ENCODE assay signal across 8 mouse cellular contexts in the genomic region with DNA sequence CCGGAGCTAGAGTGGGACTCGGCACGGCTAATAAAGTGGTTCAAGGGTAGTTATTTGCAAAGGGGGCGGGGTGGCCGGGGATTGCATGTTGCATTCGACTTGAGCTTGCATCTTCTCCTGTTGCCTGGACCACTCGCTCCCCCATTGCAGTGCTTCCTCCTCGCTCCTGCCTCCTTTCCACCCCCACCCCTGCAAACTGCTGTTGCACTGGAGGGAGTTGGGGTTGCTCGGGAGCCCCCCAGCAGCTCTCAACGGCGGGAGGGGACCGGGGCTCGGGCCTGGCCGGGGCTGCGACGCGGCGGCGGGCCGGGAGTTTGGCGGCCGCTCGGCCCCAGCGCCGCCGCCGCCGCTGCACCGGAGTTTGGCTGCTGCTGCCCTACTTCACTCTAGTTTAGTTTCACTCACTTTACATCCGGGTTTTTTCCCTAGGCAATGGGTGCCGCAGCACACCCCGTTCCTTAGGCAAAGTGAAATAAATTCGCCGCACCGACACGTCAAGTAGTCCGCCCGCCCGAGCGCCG.
A peak's percentile ranks its signal among the peaks of the same experiment; 100 is the strongest.
DNase-seq lines count a peak whose midpoint lies in the region; ATAC-seq lines count a peak whose summit lies in the region.

No protein-coding gene starts in this region.

- H3K4me1 ChIP-seq in hindbrain, embryonic 12.5 days: peaks cover 26% of the 10 kb centered on the region

- no peaks in the 10 kb centered on the region for H3K9me3 ChIP-seq in hindbrain, embryonic 12.5 days (replicated peaks)

- peak; percentile 90 for DNase-seq in NIH3T3 (ENCODE audit: low read depth)
- peak; percentile 87 for DNase-seq in cerebellum, adult 9-11 months
- peak; percentile 73 to 78 for DNase-seq in frontal cortex, postnatal 10 days (ENCODE audit: low spot score in 2 of 2)
- peak; percentile 83 to 88 for DNase-seq in layer of hippocampus, postnatal 14 days (ENCODE audit: low spot score in 2 of 2)
- peak; percentile 86 for DNase-seq in lung, postnatal 10 days
- DNase-seq in ovary, postnatal 14 days (ENCODE audit: low spot score): peak; percentile 66
- DNase-seq in thymus, postnatal 10 days (ENCODE audit: low spot score in 2 of 2): peak; percentile 78 to 84

- peak; percentile 76 for ATAC-seq in hindbrain, embryonic 12.5 days (ENCODE audit: low FRiP score)

- H3K4me3 ChIP-seq in hindbrain, embryonic 12.5 days: peak overlapping the region; percentile 76

- H3K9ac ChIP-seq in hindbrain, embryonic 12.5 days: peak overlapping the region; percentile 94

- under 1% methylated on average over 36 of the region's 41 CpGs for WGBS in hindbrain, embryonic 12.5 days

- H3K27ac ChIP-seq in hindbrain, embryonic 12.5 days: peak overlapping the region; percentile 100

- no peaks in the 10 kb centered on the region for H3K36me3 ChIP-seq in hindbrain, embryonic 12.5 days

- H3K27me3 ChIP-seq in hindbrain, embryonic 12.5 days: no peaks in the 10 kb centered on the region

- peak overlapping the region; percentile 84 for H3K4me2 ChIP-seq in hindbrain, embryonic 12.5 days (replicated peaks)

Comparison
In these comparisons a context has a peak if more than half of its experiments do, and no peak if none do; other contexts are left out.
1. Peak in every context shown above with its lines: DNase-seq, ATAC-seq, H3K4me3 ChIP-seq and H3K27ac ChIP-seq.